Mouse (Mus musculus): ENCODE results near the gene Coq8a. TPM values are rescaled to one million over a fixed set of nuclear protein-coding genes. Genes with fewer than 3 reads are reported as not detected.

Coq8a gene
- polyA plus RNA-seq, 1 experiment from 2014 or later = 2.7 TPM

DNA sequence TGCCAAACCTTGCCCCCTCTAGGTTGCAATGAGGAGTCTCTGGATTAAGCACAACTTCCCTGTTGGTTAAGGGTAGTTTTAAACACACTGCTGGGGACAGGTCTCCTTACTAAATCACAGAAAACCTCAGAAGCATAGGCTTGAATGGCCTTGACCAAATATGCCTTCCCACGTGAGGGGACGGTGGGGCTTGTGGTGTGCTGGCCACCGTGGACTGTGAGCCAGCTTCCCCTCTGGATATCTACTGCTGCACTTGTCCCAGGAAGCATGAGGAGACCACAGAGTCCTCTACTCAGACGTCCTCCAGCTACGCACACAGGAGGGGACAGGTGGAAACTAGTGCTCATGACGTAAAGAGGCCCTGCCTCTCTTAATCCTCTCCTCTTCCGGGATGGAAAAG lies 36.4 kb downstream of the Coq8a start:
- Histone ChIP-seq H3K9ac (ENCODE audit: low read depth, low read length) (no peak overlapping the region), H3K4me1 (ENCODE audit: control insufficient read depth, insufficient read depth, low read length) (no peaks in the 10 kb centered on the region), H3K36me3 (ENCODE audit: control insufficient read depth, insufficient read depth, low read length) (peaks cover 28% of the 10 kb centered on the region; the same call in 1 of the 2 replicates), H3K4me2 (ENCODE audit: low read length) (no peak overlapping the region), H3K27ac (ENCODE audit: low read length) (no peak overlapping the region), H3K9me3 (replicated peaks; ENCODE audit: control insufficient read depth, low read length, poor library complexity, severe bottlenecking) (no peaks in the 10 kb centered on the region), H3K27me3 (ENCODE audit: control insufficient read depth, insufficient read depth, low read depth, low read length) (no peaks in the 10 kb centered on the region), H3K4me3 (ENCODE audit: low read depth, low read length) (no peak overlapping the region)
- ATAC-seq = no peak
- WGBS = 83% methylated on average over 7 of the region's 7 CpGs

DNA sequence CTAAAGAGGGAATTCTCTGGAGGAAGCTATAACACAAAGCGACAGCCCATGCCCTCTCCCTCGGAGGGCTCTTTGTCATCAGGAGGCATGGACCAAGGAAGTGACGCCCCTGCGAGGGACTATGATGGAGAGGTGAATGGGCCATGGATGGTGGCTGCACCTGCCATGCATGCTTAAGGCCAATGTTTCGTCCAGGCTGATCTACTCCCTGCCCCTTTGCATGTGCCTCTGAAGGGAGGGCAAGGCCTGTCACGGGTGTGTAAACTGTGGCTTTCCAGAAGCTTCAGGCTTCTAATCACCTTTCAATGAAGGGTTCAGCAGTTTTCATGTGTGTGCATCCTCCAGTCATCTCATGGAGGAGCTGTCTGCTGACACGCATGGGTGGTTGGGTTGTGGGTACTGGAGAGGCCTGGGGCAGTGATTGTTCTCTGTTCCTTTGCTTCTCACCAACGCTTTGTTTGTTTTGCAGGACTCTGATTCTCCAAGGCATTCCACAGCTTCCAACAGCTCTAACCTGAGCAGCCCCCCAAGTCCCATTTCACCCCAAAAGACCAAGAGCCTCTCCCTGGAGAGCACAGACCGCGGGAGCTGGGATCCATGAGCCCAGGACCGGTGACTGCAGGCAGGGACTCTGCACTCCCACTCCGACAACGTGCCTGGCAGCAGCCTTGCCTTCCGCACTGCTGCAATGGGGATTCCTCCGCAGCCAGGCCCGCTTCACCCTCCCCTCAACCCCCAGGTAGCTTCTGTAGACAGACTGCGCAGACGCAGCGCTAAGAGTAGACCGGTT lies 37.6 kb downstream of the Coq8a start:
- Histone ChIP-seq H3K4me3 (ENCODE audit: low read depth, low read length) (no peak overlapping the region), H3K9ac (ENCODE audit: low read depth, low read length) (no peak overlapping the region), H3K9me3 (replicated peaks; ENCODE audit: control insufficient read depth, low read length, poor library complexity, severe bottlenecking) (no peaks in the 10 kb centered on the region), H3K36me3 (ENCODE audit: control insufficient read depth, insufficient read depth, low read length) (peaks cover 28% of the 10 kb centered on the region; the same call in 1 of the 2 replicates), H3K4me1 (ENCODE audit: control insufficient read depth, insufficient read depth, low read length) (no peaks in the 10 kb centered on the region), H3K27me3 (ENCODE audit: control insufficient read depth, insufficient read depth, low read depth, low read length) (no peaks in the 10 kb centered on the region), H3K4me2 (ENCODE audit: low read length) (no peak overlapping the region), H3K27ac (ENCODE audit: low read length) (no peak overlapping the region)
- 86% methylated on average over 20 of the region's 20 CpGs for WGBS
- no peak for ATAC-seq

DNA sequence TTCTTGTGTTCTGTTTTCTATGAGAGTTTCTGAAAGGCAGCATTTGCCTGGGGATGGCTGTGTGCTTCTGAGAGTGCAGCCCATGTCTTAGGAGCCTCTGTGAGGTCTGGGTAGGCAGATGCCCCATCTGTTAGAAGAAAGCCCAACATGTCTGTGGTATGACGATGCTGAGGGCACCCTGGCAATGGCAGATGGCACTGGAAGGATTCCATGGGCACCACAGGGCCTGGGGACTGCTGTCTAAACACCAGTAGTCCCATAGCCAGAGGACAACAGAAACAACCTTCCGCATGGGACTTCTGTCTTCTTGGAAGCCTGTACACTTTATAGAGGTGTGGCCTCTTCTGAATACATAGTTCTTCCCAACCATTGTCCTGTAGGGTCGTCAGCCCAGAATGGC lies 38.2 kb downstream of the Coq8a start:
- 72% methylated on average over 3 of the region's 3 CpGs for WGBS
- H3K27ac ChIP-seq (ENCODE audit: low read length) = no peak overlapping the region
- H3K27me3 ChIP-seq (ENCODE audit: control insufficient read depth, insufficient read depth, low read depth, low read length) = no peaks in the 10 kb centered on the region
- H3K4me2 ChIP-seq (ENCODE audit: low read length) = no peak overlapping the region
- no peaks in the 10 kb centered on the region for H3K9me3 ChIP-seq (replicated peaks; ENCODE audit: control insufficient read depth, low read length, poor library complexity, severe bottlenecking)
- no peak overlapping the region for H3K9ac ChIP-seq (ENCODE audit: low read depth, low read length)
- H3K36me3 ChIP-seq (ENCODE audit: control insufficient read depth, insufficient read depth, low read length) = peaks cover 28% of the 10 kb centered on the region; the same call in 1 of the 2 replicates
- no peaks in the 10 kb centered on the region for H3K4me1 ChIP-seq (ENCODE audit: control insufficient read depth, insufficient read depth, low read length)
- no peak for ATAC-seq
- no peak overlapping the region for H3K4me3 ChIP-seq (ENCODE audit: low read depth, low read length)

GRCm38 (mm10) chr1:180160545-180160944 lies 38.9 kb downstream of the Coq8a start:
- no peak overlapping the region for H3K4me3 ChIP-seq (ENCODE audit: low read depth, low read length)
- H3K27me3 ChIP-seq (ENCODE audit: control insufficient read depth, insufficient read depth, low read depth, low read length) = no peaks in the 10 kb centered on the region
- H3K4me1 ChIP-seq (ENCODE audit: control insufficient read depth, insufficient read depth, low read length) = no peaks in the 10 kb centered on the region
- no peak overlapping the region for H3K4me2 ChIP-seq (ENCODE audit: low read length)
- no peaks in the 10 kb centered on the region for H3K9me3 ChIP-seq (replicated peaks; ENCODE audit: control insufficient read depth, low read length, poor library complexity, severe bottlenecking)
- 89% methylated on average over 2 of the region's 2 CpGs for WGBS
- H3K9ac ChIP-seq (ENCODE audit: low read depth, low read length) = no peak overlapping the region
- no peak for ATAC-seq
- no peak overlapping the region for H3K27ac ChIP-seq (ENCODE audit: low read length)
- H3K36me3 ChIP-seq (ENCODE audit: control insufficient read depth, insufficient read depth, low read length) = peaks cover 26% of the 10 kb centered on the region; the same call in 1 of the 2 replicates

GRCm38 (mm10) chr1:180158648-180159047 lies 40.8 kb downstream of the Coq8a start:
- ATAC-seq = no peak
- Histone ChIP-seq H3K9ac (ENCODE audit: low read depth, low read length) (no peak overlapping the region), H3K36me3 (ENCODE audit: control insufficient read depth, insufficient read depth, low read length) (peaks cover 26% of the 10 kb centered on the region; the same call in 1 of the 2 replicates), H3K4me1 (ENCODE audit: control insufficient read depth, insufficient read depth, low read length) (no peaks in the 10 kb centered on the region), H3K4me2 (ENCODE audit: low read length) (no peak overlapping the region), H3K27ac (ENCODE audit: low read length) (no peak overlapping the region), H3K27me3 (ENCODE audit: control insufficient read depth, insufficient read depth, low read depth, low read length) (no peaks in the 10 kb centered on the region), H3K4me3 (ENCODE audit: low read depth, low read length) (no peak overlapping the region), H3K9me3 (replicated peaks; ENCODE audit: control insufficient read depth, low read length, poor library complexity, severe bottlenecking) (no peaks in the 10 kb centered on the region)
- WGBS = 90% methylated on average over 2 of the region's 2 CpGs

- Histone ChIP-seq H3K27me3 (ENCODE audit: control insufficient read depth, insufficient read depth, low read depth, low read length) (no peaks in the 10 kb centered on the region), H3K9me3 (replicated peaks; ENCODE audit: control insufficient read depth, low read length, poor library complexity, severe bottlenecking) (no peaks in the 10 kb centered on the region), H3K9ac (ENCODE audit: low read depth, low read length) (no peak overlapping the region), H3K4me3 (ENCODE audit: low read depth, low read length) (no peak overlapping the region), H3K27ac (ENCODE audit: low read length) (no peak overlapping the region), H3K4me1 (ENCODE audit: control insufficient read depth, insufficient read depth, low read length) (no peaks in the 10 kb centered on the region), H3K36me3 (ENCODE audit: control insufficient read depth, insufficient read depth, low read length) (peaks cover 7% of the 10 kb centered on the region), H3K4me2 (ENCODE audit: low read length) (no peak overlapping the region)
- 73% methylated on average over 8 of the region's 8 CpGs for WGBS
- no peak for ATAC-seq
Measured at GRCm38 (mm10) chr1:180151191-180151590, 48.2 kb downstream of the Coq8a start.

GRCm38 (mm10) chr1:180148563-180148962 lies 50.8 kb downstream of the Coq8a start:
- peaks cover 10% of the 10 kb centered on the region for H3K36me3 ChIP-seq (ENCODE audit: control insufficient read depth, insufficient read depth, low read length)
- no peaks in the 10 kb centered on the region for H3K9me3 ChIP-seq (replicated peaks; ENCODE audit: control insufficient read depth, low read length, poor library complexity, severe bottlenecking)
- WGBS = 94% methylated on average over 4 of the region's 4 CpGs
- no peak for ATAC-seq
- H3K27me3 ChIP-seq (ENCODE audit: control insufficient read depth, insufficient read depth, low read depth, low read length) = no peaks in the 10 kb centered on the region
- H3K4me1 ChIP-seq (ENCODE audit: control insufficient read depth, insufficient read depth, low read length) = no peaks in the 10 kb centered on the region
- no peak overlapping the region for H3K27ac ChIP-seq (ENCODE audit: low read length)
- H3K4me2 ChIP-seq (ENCODE audit: low read length) = no peak overlapping the region
- H3K9ac ChIP-seq (ENCODE audit: low read depth, low read length) = no peak overlapping the region
- no peak overlapping the region for H3K4me3 ChIP-seq (ENCODE audit: low read depth, low read length)

DNA sequence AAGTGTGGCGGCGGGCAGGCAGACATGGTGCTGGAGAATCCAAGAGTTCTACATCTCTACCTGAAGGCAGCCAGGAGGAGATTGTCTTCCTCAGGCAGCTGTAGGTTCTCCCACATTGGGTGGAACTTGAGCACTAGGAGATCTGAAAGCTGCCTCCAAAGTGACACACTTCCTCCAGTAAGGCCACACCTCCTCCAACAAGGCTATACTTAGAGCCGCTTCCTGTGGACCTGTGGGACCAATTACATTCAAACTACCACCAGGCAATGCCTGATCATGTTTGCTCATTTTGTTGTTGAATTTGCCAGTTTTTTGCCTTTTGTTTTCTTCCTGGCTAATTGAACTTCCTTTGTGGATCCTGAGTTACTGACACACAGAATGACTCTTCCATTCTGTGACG lies 51.4 kb downstream of the Coq8a start:
- ATAC-seq = no peak
- H3K9me3 ChIP-seq (replicated peaks; ENCODE audit: control insufficient read depth, low read length, poor library complexity, severe bottlenecking) = no peaks in the 10 kb centered on the region
- peaks cover 13% of the 10 kb centered on the region for H3K36me3 ChIP-seq (ENCODE audit: control insufficient read depth, insufficient read depth, low read length)
- 87% methylated on average over 4 of the region's 4 CpGs for WGBS
- no peak overlapping the region for H3K27ac ChIP-seq (ENCODE audit: low read length)
- no peaks in the 10 kb centered on the region for H3K4me1 ChIP-seq (ENCODE audit: control insufficient read depth, insufficient read depth, low read length)
- H3K27me3 ChIP-seq (ENCODE audit: control insufficient read depth, insufficient read depth, low read depth, low read length) = no peaks in the 10 kb centered on the region
- H3K4me3 ChIP-seq (ENCODE audit: low read depth, low read length) = no peak overlapping the region
- no peak overlapping the region for H3K9ac ChIP-seq (ENCODE audit: low read depth, low read length)
- H3K4me2 ChIP-seq (ENCODE audit: low read length) = no peak overlapping the region

- H3K4me3 ChIP-seq (ENCODE audit: low read depth, low read length) = no peak overlapping the region
- H3K27me3 ChIP-seq (ENCODE audit: control insufficient read depth, insufficient read depth, low read depth, low read length) = no peaks in the 10 kb centered on the region
- H3K9ac ChIP-seq (ENCODE audit: low read depth, low read length) = no peak overlapping the region
- peaks cover 17% of the 10 kb centered on the region for H3K36me3 ChIP-seq (ENCODE audit: control insufficient read depth, insufficient read depth, low read length)
- WGBS = 96% methylated on average over 2 of the region's 2 CpGs
- no peak for ATAC-seq
- no peaks in the 10 kb centered on the region for H3K4me1 ChIP-seq (ENCODE audit: control insufficient read depth, insufficient read depth, low read length)
- H3K4me2 ChIP-seq (ENCODE audit: low read length) = no peak overlapping the region
- no peak overlapping the region for H3K27ac ChIP-seq (ENCODE audit: low read length)
- no peaks in the 10 kb centered on the region for H3K9me3 ChIP-seq (replicated peaks; ENCODE audit: control insufficient read depth, low read length, poor library complexity, severe bottlenecking)
Measured at GRCm38 (mm10) chr1:180140970-180141369, 58.4 kb downstream of the Coq8a start.
